Mouse (Mus musculus) B cell, adult 2 months (primary cell): ENCODE results near the gene Aqp12.
"Not testable (repeated sequence)": the region's sequence is repeated elsewhere in the genome, so short reads cannot be mapped to it uniquely, and the experiment has no call there.

Experiments
- DNase-seq, 2 experiments: peaks; one replicate each; pipeline ENCODE4 v3.0.0; 2022

Gene Aqp12

GRCm38 (mm10) chr1:93006061-93006460 is at the start of gene Aqp12:
Gene Aqp12 (plus strand): TSS chr1:93006334.
- DNase-seq, result no peak

DNA sequence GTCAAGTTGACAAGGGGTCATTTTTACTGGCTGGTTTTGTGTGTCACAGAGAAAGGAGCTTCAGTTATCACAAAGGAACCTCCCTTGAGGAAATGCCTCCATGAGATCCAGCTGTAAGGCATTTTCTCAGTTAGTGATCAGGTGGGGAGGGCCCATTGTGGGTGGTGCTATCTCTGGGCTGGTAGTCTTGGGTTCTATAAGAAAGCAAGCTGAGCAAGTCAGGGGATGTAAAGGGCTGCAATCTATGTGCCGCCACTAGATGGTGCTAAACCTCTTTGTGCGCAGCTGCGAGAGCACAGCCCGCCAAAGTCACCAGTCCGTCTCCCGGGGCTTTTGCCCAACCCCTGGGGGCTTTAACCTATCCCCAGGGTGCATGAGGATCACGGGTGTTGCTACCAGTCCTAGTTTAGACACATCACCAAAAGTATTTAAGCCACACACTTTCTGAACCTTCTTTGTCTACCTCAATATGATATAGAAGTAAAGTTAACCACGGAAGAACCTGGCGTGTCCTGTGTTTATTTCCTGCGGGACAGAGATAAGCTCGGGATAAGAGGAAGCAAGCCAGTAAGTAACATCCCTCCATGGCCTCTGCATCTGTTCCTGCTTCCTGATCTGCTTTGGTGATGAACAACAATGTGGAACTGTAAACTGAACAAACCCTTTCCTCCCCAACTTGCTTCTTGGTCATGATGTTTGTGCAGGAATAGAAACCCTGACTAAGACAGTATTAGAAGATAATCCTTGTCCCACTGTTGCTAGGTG is 49.4 kb upstream of the Aqp12 start:
- peak; percentile 76 to 78 for DNase-seq

DNA sequence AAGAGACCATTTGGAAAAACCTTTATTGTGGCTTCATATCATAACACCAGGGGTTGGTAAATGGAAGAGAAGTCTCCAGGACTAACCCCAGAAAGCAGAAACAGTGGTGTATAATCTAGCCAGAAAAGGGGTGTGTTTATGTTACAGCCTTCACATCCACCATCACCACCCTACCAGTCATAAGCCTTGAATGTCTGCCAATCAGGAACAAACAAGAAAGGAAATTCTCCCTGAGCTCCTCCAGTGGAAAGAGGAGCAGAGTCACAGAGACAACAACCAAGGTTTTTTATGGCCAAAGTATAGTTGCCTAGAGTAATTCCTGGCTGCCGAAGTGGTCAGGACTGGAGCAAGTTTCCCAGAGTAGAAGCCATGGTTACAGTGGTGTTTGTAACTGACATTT is 47.1 kb upstream of the Aqp12 start:
- no peak for DNase-seq

DNA sequence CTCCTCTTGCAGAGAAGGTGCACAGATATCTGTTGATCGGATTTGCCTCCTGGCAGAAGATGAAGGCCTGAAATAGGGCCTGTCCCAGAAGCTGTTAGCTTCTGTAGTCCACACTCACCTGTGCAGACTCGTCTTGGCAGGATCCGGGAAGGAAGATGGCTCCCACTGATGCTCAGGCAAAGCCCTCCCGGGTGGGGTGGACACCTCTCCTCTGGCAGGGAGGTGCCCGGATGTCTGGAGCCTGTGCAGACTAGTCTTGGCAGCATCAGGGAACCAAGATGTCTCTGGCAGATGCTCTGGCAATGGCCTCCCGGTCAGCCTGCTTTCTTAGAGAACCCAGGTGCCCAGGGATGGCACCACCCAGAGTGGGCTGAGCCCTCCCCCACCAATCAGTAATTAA is 35.3 kb upstream of the Aqp12 start:
- not testable (repeated sequence) for DNase-seq

- no peak for DNase-seq
Measured at GRCm38 (mm10) chr1:92971879-92972795, 34.0 kb upstream of the Aqp12 start.

- peak in 1 of 2 experiments; percentile 26 for DNase-seq
Measured at GRCm38 (mm10) chr1:92972854-92973253, 33.3 kb upstream of the Aqp12 start.

DNA sequence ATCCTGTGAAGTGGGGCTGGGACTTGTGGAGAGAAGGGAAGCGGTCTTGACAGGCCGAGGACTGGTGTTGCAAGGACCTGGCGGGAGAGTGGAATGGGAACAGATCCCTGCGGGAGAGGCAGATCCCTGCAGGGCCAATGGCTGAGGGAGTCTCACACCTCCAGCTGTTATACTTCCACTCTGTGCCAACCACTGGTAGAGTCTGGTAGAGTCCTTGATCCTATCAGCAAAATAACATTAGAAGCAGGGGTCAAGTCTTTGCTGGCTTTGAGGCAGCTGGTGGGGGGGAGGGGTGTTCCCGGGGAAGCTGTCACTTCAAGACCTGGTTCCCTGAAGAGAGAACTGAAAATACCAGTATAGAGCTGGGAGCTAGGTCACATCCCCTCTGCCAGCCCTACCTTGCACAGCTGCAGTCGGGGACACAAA is 30.0 kb upstream of the Aqp12 start:
- DNase-seq, result no peak

- DNase-seq, result no peak
Measured at GRCm38 (mm10) chr1:92978645-92979044, 27.5 kb upstream of the Aqp12 start.

DNA sequence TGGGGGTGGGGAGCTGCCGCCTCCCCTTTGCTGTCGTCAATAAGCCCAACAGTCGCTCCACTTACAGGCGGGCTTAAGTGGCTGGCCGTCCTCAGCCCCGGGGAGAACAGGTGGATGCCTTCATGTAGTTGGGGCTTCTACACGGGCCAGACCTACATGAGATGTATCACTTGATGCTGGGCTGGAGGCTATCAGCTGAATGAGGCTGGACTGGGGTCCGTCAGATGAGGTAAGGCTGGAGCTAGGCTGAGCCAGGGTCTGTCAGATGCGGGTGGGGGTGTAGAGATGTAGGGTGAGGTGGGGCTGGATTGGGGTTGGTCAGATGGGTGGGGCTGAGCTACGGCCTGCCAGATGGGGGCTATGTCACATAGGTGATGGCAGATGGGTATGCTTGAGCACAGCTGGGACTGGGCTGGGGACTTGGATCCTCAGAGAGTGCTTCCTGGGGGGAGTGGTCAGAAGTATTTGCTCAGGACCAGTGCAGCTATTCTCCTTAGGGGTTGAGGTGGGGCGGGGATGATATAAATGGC is 27.0 kb upstream of the Aqp12 start:
- no peak for DNase-seq

DNA sequence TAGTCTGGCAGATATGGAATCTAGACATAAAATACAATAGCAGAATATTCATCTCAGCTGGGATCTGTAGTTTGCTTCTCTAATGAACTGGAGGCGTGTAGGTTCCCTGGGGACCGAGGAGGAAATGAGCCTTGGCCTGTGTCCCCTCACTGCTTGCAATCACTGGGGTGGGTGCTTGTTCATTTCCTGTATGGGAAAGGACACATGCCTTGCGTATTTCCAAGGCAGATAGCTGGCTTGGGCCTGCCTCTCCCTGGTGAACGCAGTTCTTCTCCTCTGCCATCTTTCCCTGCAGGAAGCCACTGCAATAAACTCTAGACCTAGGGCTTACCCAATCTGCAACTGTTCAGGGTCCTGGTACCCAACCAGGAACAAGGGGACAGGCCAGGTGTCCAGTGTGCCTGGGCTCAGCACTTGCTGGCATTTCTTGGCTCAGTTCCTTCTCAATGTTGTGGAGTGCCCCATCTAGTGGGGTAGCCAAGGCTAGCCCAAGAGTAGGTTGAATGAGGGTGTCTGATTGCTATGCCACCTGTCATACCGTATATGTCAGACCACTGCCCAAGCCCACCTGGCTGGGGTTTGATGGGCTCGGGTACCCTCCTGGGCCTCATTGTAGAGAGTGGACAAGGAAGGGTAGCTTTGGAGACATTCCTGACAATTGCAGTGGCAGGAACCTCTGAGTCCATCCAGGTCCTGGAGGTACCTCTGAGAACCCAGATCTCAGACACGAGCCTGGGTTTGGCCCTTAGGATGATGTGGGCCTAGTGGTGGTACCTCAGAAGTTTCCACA is 24.9 kb upstream of the Aqp12 start:
- DNase-seq, result peak in 1 of 2 experiments; percentile 20

DNA sequence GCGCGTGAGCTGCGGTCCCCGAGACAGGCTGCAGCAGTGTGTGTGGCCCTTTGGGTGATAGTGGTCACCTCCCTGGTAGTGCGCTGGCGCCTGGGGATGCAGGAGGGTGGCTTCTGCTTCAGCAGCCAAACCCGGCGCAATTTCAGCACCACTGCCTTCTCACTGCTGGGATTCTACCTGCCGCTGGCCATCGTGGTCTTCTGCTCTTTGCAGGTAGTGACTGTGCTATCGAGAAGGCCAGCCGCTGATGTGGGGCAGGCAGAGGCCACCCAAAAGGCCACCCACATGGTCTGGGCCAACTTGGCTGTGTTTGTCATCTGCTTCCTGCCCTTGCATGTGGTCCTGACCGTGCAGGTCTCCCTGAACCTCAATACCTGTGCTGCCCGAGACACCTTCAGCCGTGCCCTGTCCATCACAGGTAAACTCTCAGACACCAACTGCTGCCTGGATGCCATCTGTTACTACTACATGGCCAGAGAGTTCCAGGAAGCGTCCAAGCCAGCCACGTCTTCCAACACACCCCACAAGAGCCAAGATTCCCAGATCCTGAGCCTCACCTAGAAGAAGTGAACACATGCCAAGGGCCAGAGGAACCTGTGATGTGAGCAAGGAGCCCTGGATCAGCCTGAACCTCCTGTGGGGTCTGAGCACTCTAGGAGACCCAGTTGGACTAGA is 23.1 kb upstream of the Aqp12 start:
- DNase-seq, result no peak

- DNase-seq, result peak; percentile 10 to 15
Measured at GRCm38 (mm10) chr1:92984999-92985398, 21.1 kb upstream of the Aqp12 start.

GRCm38 (mm10) chr1:92988894-92989293 is 17.2 kb upstream of the Aqp12 start:
- DNase-seq, result no peak

GRCm38 (mm10) chr1:92989891-92990290 is 16.2 kb upstream of the Aqp12 start:
- no peak for DNase-seq

GRCm38 (mm10) chr1:92992214-92992855 is 13.8 kb upstream of the Aqp12 start:
- peak; percentile 10 to 13 for DNase-seq

- no peak for DNase-seq
Measured at GRCm38 (mm10) chr1:92992880-92993279, 13.3 kb upstream of the Aqp12 start.

GRCm38 (mm10) chr1:93009196-93009595 is 3.1 kb downstream of the Aqp12 start:
- no peak for DNase-seq

GRCm38 (mm10) chr1:93010731-93011130 is 4.6 kb downstream of the Aqp12 start:
- DNase-seq, result peak; percentile 38 to 40

GRCm38 (mm10) chr1:93012103-93012585 is 6.0 kb downstream of the Aqp12 start:
- no peak for DNase-seq

DNA sequence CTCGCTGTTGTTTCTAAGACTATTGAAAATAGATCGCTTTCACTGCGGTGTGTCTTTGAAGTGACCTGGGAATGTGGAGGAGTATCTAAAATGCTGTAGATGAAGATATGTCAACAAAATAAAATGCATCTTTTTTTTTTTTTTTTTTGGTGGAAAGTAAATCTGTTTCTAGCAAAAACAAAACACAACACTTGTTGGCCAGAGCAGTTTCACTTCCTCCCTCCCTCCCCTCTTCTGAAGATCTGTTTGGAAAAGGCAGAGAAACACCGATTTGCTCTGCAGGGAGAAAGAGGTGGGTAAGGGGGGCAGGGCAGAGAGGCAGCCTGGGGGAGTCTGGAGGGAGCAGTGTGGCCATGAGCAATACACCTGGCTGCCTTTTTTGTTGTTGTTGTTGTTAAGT is 7.2 kb downstream of the Aqp12 start:
- DNase-seq, result no peak

GRCm38 (mm10) chr1:93014460-93014859 is 8.3 kb downstream of the Aqp12 start:
- peak; percentile 69 to 70 for DNase-seq
